ENCODE assay signal across 8 mouse cellular contexts in genomic region chr2:125782719-125783109, GRCm38 (mm10). TPM values are rescaled to one million over a fixed set of nuclear protein-coding genes. Genes with fewer than 3 reads are reported as not detected.
DNase-seq lines count a peak whose midpoint lies in the region; ATAC-seq and TF ChIP-seq lines count a peak whose summit lies in the region.

TSS of gene Secisbp2l (minus strand) at chr2:125782870.

- DNase-seq in gastrocnemius, postnatal 10 days = peak; percentile 96
- peak; percentile 89 to 96 for DNase-seq in left cerebral cortex, postnatal 10 days (ENCODE audit: extremely low spot score in 1 of 2, low spot score in 2 of 2)
- DNase-seq in right cerebral cortex, postnatal 25 days = peak; percentile 97
- peak; percentile 94 to 95 for DNase-seq in urinary bladder, postnatal 4 days (ENCODE audit: low spot score in 2 of 2)

- TF ChIP-seq CTCF in cortical plate, adult 2 months (IDR thresholded peaks at IDR 0.05; ENCODE audit: extremely low read depth, insufficient read depth, low read length) = no peak

- peak; percentile 58; the same call in 1 of the 2 replicates for TF ChIP-seq POLR2A in cortical plate, adult 2 months (IDR thresholded peaks at IDR 0.05; ENCODE audit: extremely low read depth, insufficient read depth, low read length)

- peak within 1 kb of the TSS; percentile 66; the same call in 1 of the 2 replicates for H3K27ac ChIP-seq in cortical plate, adult 2 months (ENCODE audit: insufficient read depth, low read length)

- H3K4me3 ChIP-seq in cortical plate, adult 2 months (ENCODE audit: insufficient read depth, low read length) = peak within 1 kb of the TSS; percentile 90

- intact Hi-C loops in left cerebral cortex, postnatal 10 days (cut with DNase I) = loop anchor here (5.0 kb wide), 1 partner anchor 40 kb away; no protein-coding TSS in a partner anchor

- H3K4me1 ChIP-seq in cortical plate, adult 2 months (ENCODE audit: control insufficient read depth, insufficient read depth, low read length) = peaks cover 10% of the 10 kb centered on the region

- peak; percentile 87 for ATAC-seq in activated CD4-positive, CD25-positive, alpha-beta regulatory T cell, adult 4 months
- ATAC-seq in inflammation-experienced regulatory T-cells, adult 6 months = peak; percentile 88
- peak; percentile 91 for ATAC-seq in megakaryocyte-erythroid progenitor cell, adult 5-6 weeks (replicated peaks; ENCODE audit: low FRiP score, low TSS enrichment, poor library complexity, severe bottlenecking)

RNA-seq across cellular contexts. Expression of gene Secisbp2l, which starts in this region (rescaled TPM):
- 10 to 100 TPM; 19.9 to 21.6 TPM for polyA plus RNA-seq in activated CD4-positive, CD25-positive, alpha-beta regulatory T cell, adult 4 months (2017; shearing (Covaris generic))
- 35.6 and 38.2 TPM in 2 replicates for polyA plus RNA-seq in cortical plate, adult 2 months (2012; rRNA removed)
- total RNA-seq in gastrocnemius, postnatal 10 days (2021) = 10 to 100 TPM; 40.3 to 46.0 TPM
- polyA plus RNA-seq in inflammation-experienced regulatory T-cells, adult 6 months (2017; shearing (Covaris generic)) = 10 to 100 TPM; 23.0 to 26.0 (median 24.1) TPM
- total RNA-seq in left cerebral cortex, postnatal 10 days (2021) = 10 to 100 TPM; 88.1 to 89.4 TPM
- 10.5 and 18.0 TPM in 2 replicates for total RNA-seq in megakaryocyte-erythroid progenitor cell, adult 5-6 weeks (2014; fragmentation: Nextera tagmentation)
- 11.5 and 13.8 TPM in 2 replicates for total RNA-seq in megakaryocyte-erythroid progenitor cell, adult 5-6 weeks (2017)

Comparison
In these comparisons a context has a peak if more than half of its experiments do, and no peak if none do; other contexts are left out.
1. Peak in every context shown above with its lines: DNase-seq, ATAC-seq, H3K4me3 ChIP-seq and H3K27ac ChIP-seq.